In the genomic region with DNA sequence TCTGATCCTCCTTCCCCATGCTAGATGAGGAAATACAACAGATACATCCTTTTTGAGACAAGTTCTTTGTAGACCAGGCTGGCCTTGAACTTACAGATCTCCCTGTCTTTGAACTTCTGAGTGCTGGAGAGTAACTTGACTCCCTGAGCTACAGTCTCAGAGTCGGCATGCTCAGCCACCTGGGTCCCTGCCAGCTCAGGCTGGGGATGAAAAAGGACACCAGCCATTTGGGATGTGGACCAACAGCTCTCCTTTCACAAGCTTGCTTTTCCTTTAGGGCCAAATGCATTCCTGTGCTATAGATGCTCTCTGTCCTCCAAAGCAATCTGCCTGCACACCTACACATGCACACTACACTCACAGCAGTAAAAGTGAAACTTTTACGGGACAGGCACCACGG, we compare ENCODE assay signal across 12 mouse cellular contexts. TPM values are rescaled to one million over a fixed set of nuclear protein-coding genes. Genes with fewer than 3 reads are reported as not detected.
DNase-seq lines count a peak whose midpoint lies in the region.
"Had no signal": no experiment of that assay in that cellular context is flagged by ENCODE, and none has a peak within 500 bp of the region (broad histone marks: within the 10 kb centered on the region; RNA-seq: fewer than 3 reads in every experiment).

No protein-coding gene starts in this region.

- peak; percentile 65 for DNase-seq in adrenal gland, postnatal 10 days
- DNase-seq in adrenal gland, postnatal 4 days (ENCODE audit: low spot score in 2 of 2) = no peak
- peak; percentile 49 for DNase-seq in adrenal gland, postnatal 25 days
- DNase-seq in cerebellum, postnatal 10 days = peak; percentile 52 to 53
- peak; percentile 69 for DNase-seq in gastrocnemius, postnatal 10 days
- no peak for DNase-seq in kidney, postnatal 14 days
- DNase-seq in kidney, adult 8-10 months = no peak
- no peak for DNase-seq in MN1 (ENCODE audit: low spot score)
- DNase-seq: forebrain, postnatal 0 days; heart, postnatal 36 days; thymus, adult 2 months had no signal

RNA-seq across cellular contexts. Expression of a gene that starts 14.4 kb away (rescaled TPM):
- 10 to 100 TPM; 40.4 to 43.1 TPM for total RNA-seq in adrenal gland, postnatal 10 days (2021)
- 10 to 100 TPM; 39.8 to 48.2 TPM for total RNA-seq in adrenal gland, postnatal 4 days (2021)
- 10.6 and 16.4 TPM in 2 replicates for total RNA-seq in adrenal gland, postnatal 25 days (2021)
- 10 to 100 TPM; 13.2 to 18.1 TPM for total RNA-seq in gastrocnemius, postnatal 10 days (2021)

RNA-seq across cellular contexts. Expression of a gene that starts 14.4 kb away (rescaled TPM):
- not detected for total RNA-seq in adrenal gland, postnatal 10 days (2021)
- total RNA-seq in adrenal gland, postnatal 4 days (2021) = not detected
- not detected in 2 replicates for total RNA-seq in adrenal gland, postnatal 25 days (2021)
- not detected for total RNA-seq in gastrocnemius, postnatal 10 days (2021)
- total RNA-seq: forebrain, postnatal 0 days; heart, postnatal 36 days; layer of hippocampus, postnatal 10 days had no signal

RNA-seq across cellular contexts. Expression of a gene that starts 26.9 kb away (rescaled TPM):
- total RNA-seq in adrenal gland, postnatal 10 days (2021) = 10 to 100 TPM; 12.1 to 16.1 TPM
- total RNA-seq in adrenal gland, postnatal 4 days (2021) = 10 to 100 TPM; 19.3 to 20.1 TPM
- 9.8 and 19.1 TPM in 2 replicates for total RNA-seq in adrenal gland, postnatal 25 days (2021)
- 10 to 100 TPM; 21.5 to 22.8 TPM for total RNA-seq in gastrocnemius, postnatal 10 days (2021)

RNA-seq across cellular contexts. Expression of a gene that starts 41.1 kb away (rescaled TPM):
- 10 to 100 TPM; 75.9 to 86.3 TPM for total RNA-seq in adrenal gland, postnatal 10 days (2021)
- 10 to 100 TPM; 86.3 to 89.6 TPM for total RNA-seq in adrenal gland, postnatal 4 days (2021)
- 122 and 172 TPM in 2 replicates for total RNA-seq in adrenal gland, postnatal 25 days (2021)
- total RNA-seq in gastrocnemius, postnatal 10 days (2021) = 10 to 100 TPM; 73.6 to 75.8 TPM

RNA-seq across cellular contexts. Expression of a gene that starts 41.6 kb away (rescaled TPM):
- total RNA-seq in adrenal gland, postnatal 10 days (2021) = 10 to 100 TPM; 49.0 to 54.0 TPM
- 10 to 100 TPM; 74.4 to 76.2 TPM for total RNA-seq in adrenal gland, postnatal 4 days (2021)
- total RNA-seq in adrenal gland, postnatal 25 days (2021) = 57.1 and 64.5 TPM in 2 replicates
- total RNA-seq in gastrocnemius, postnatal 10 days (2021) = 10 to 100 TPM; 30.1 to 35.8 TPM

Comparison
In these comparisons a context has a peak if more than half of its experiments do, and no peak if none do; other contexts are left out.
1. DNase-seq: peak in adrenal gland, postnatal 10 days (single experiment), adrenal gland, postnatal 25 days (single experiment), cerebellum, postnatal 10 days (2 of 2) and gastrocnemius, postnatal 10 days (single experiment); none in adrenal gland, postnatal 4 days (0 of 2), kidney, postnatal 14 days (single experiment), kidney, adult 8-10 months (0 of 2) and MN1 (single experiment).